18 mouse cellular contexts compared by ENCODE assay signal in the genomic region with DNA sequence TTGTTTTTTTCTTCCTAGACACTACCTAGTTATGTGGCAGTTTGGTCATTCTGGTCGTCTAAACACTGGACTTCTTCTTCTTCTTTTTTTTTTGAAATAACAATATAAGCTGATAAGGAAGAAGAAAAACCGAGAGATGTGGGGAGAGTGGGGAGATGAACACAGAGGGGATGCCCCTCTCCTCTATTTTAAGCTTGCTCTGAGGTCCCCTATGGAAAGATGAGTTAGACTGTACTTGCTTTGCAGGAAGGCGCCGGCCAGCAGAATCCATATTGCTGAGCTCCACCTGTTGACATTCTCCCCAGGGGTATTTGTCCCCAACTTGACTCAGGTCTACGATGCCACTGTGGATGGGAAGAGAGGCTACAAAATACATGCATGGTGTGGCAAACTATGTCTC. TPM values are rescaled to one million over a fixed set of nuclear protein-coding genes. Genes with fewer than 3 reads are reported as not detected.
"Had no signal": no experiment of that assay in that cellular context is flagged by ENCODE, and none has a peak within 500 bp of the region (broad histone marks: within the 10 kb centered on the region; RNA-seq: fewer than 3 reads in every experiment).

No protein-coding gene starts in this region.

- H3K27me3 ChIP-seq: lung, embryonic 15.5 days; midbrain, embryonic 13.5 days had no signal

- H3K27ac ChIP-seq: liver, embryonic 14.5 days; lung, embryonic 15.5 days; midbrain, embryonic 10.5 days; midbrain, embryonic 13.5 days; stomach, postnatal 0 days had no signal

- H3K36me3 ChIP-seq: midbrain, embryonic 10.5 days; midbrain, embryonic 13.5 days had no signal

- H3K4me1 ChIP-seq: lung, embryonic 15.5 days; midbrain, embryonic 10.5 days; midbrain, embryonic 13.5 days had no signal

- H3K4me3 ChIP-seq: lung, embryonic 15.5 days; midbrain, embryonic 10.5 days; midbrain, embryonic 13.5 days had no signal

- H3K9ac ChIP-seq: liver, embryonic 14.5 days; lung, embryonic 15.5 days; midbrain, embryonic 13.5 days had no signal

- ATAC-seq: intestine, embryonic 16.5 days; midbrain, embryonic 13.5 days; midbrain, embryonic 16.5 days had no signal

- H3K9me3 ChIP-seq: lung, embryonic 15.5 days; midbrain, embryonic 10.5 days; midbrain, embryonic 13.5 days had no signal

- H3K4me2 ChIP-seq: lung, embryonic 15.5 days; midbrain, embryonic 13.5 days had no signal

- DNase-seq: kidney, adult 18-20 months; kidney, adult 9 months; kidney, postnatal 14 days; kidney, postnatal 4 days; lung, adult 18-20 months; lung, postnatal 10 days; lung, postnatal 36 days; right cerebral cortex, postnatal 4 days; thymus, postnatal 25 days had no signal

RNA-seq across cellular contexts. Expression of a gene that starts 21.6 kb away (rescaled TPM):
- total RNA-seq: layer of hippocampus, postnatal 14 days; left cerebral cortex, postnatal 14 days had no signal
